Mouse (Mus musculus): ENCODE measurements around the gene Ccnd3. TPM values are rescaled to one million over a fixed set of nuclear protein-coding genes. Genes with fewer than 3 reads are reported as not detected.
A peak's percentile ranks its signal among the peaks of the same experiment; 100 is the strongest.
"Not testable (repeated sequence)": the region's sequence is repeated elsewhere in the genome, so short reads cannot be mapped to it uniquely, and the experiment has no call there.

Gene Ccnd3
- polyA plus RNA-seq, 1 experiment from 2014 or later, result 552 TPM

DNA sequence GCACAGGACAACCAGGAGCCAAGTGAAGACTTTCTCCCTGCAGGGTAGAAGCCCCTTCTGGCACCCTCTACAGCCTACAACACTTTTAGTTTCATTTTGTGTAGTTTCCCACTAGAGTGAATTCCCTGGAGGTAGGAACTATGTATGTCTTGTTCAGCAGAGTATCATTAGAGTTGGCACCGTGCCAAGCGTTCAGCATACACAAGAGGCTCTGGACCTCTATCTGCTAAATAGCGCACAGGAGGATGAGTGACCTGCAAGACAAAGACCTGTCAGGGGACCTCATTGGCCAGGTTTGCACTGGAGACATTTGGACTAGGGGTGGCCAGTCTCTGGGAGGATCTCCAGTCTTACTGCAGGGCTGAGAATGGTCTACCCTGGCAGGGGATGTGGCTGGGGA lies 19.1 kb upstream of the Ccnd3 start:
- Histone ChIP-seq H3K27me3 (ENCODE audit: insufficient read depth, poor library complexity, severe bottlenecking) (no peaks in the 10 kb centered on the region), H3K4me1 (peaks cover 37% of the 10 kb centered on the region), H3K4me3 (no peak overlapping the region), H3K36me3 (peaks cover 31% of the 10 kb centered on the region), H3K27ac (peak overlapping the region; percentile 82), H3K9me3 (no peaks in the 10 kb centered on the region)
- WGBS, result 81% methylated on average over 3 of the region's 3 CpGs
- no peak for DNase-seq (ENCODE audit: low spot score)

DNA sequence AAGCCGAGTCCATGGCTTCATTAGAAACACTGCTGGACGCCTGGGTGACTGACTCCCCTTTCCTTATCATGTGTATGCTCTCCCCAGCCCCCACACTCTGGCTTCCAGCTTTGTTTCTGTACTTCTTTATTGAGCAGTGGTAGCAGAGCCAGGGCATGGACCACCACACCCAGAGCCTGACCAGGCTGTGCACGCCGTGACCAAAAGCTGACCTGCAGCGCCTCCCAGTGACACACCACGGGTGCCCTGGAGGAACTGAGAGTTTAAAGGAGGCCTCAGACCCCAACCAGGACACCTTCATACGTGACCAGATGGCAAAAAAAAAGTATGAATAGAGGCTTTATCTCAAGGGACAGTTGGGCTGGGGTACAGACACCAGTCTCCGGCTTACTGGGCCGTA lies 14.1 kb upstream of the Ccnd3 start:
- Histone ChIP-seq H3K9me3 (no peaks in the 10 kb centered on the region), H3K36me3 (peaks cover 79% of the 10 kb centered on the region), H3K4me1 (peaks cover 8% of the 10 kb centered on the region), H3K4me3 (no peak overlapping the region), H3K27me3 (ENCODE audit: insufficient read depth, poor library complexity, severe bottlenecking) (no peaks in the 10 kb centered on the region), H3K27ac (no peak overlapping the region)
- DNase-seq (ENCODE audit: low spot score), result no peak
- 80% methylated on average over 9 of the region's 9 CpGs for WGBS

DNA sequence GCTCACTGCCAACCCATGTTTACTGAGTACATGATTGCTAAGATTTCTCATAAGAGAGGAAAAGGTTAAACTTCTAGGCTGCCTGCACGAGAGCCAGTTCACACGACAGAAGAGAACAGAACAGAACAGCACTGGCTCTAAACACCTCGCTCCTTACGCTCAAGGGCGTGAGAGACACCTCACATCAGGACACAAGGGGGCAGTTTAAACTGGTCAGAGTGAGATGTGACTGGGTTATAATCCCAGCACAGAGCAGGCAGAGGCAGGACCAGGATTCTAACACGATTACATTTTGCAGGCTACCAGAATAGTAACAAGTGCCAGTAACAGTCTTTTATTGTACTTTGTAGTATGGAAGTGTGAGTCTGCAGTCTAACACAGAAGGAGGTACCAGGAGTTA lies 12.1 kb upstream of the Ccnd3 start:
- Histone ChIP-seq H3K36me3 (peaks cover 92% of the 10 kb centered on the region), H3K27ac (no peak overlapping the region), H3K27me3 (ENCODE audit: insufficient read depth, poor library complexity, severe bottlenecking) (no peaks in the 10 kb centered on the region), H3K9me3 (no peaks in the 10 kb centered on the region), H3K4me1 (no peaks in the 10 kb centered on the region), H3K4me3 (no peak overlapping the region)
- WGBS, result 82% methylated on average over 6 of the region's 6 CpGs
- no peak for DNase-seq (ENCODE audit: low spot score)

DNA sequence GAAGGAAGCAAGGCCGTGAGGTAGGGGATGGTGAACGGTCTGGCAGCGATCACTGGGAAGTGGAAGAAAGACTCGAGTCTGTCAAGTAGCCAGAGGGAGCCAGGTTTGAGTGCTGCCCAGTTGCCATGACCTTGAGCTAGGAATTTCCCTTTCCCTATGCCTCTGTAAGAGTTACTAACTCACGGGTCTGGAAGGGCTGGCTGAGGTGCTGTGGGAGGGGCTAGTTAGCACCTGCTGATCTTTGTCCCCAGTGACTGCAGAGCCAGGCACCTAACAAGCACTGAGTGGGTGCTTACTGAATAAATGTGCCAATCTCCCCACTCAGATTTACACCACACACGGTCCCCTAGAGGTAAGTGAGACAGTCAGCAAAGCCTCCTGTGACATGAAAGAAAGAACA lies 11.2 kb upstream of the Ccnd3 start:
- peaks cover 93% of the 10 kb centered on the region for H3K36me3 ChIP-seq
- no peaks in the 10 kb centered on the region for H3K4me1 ChIP-seq
- H3K27me3 ChIP-seq (ENCODE audit: insufficient read depth, poor library complexity, severe bottlenecking), result no peaks in the 10 kb centered on the region
- no peaks in the 10 kb centered on the region for H3K9me3 ChIP-seq
- peak overlapping the region; percentile 53; the same call in 1 of the 2 replicates for H3K27ac ChIP-seq
- H3K4me3 ChIP-seq, result no peak overlapping the region
- DNase-seq (ENCODE audit: low spot score), result no peak
- WGBS, result 74% methylated on average over 6 of the region's 6 CpGs

DNA sequence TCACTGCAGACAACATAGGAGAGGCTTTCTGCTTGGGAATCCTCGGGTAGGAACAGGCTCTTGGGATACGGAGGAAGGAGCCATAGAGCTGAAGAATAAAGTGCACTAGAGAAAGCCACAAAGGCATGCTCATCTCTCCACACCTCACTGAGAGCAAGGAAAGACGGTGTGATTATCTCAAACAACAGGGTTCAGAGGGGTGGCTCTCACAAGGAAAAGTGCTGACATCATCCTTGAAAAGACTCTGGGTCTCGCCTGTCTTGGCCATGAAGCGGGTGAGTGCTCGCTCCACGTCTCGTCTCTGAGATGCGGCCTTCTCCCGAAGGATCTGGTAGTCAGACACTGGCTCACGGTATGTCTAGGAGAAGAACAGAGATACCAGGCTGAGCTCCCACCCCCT lies 10.7 kb upstream of the Ccnd3 start:
- H3K27ac ChIP-seq, result 0 out of 2 replicates have a peak overlapping the region, but pooled peaks have one; percentile 53
- WGBS, result 72% methylated on average over 11 of the region's 11 CpGs
- no peak overlapping the region for H3K4me3 ChIP-seq
- no peaks in the 10 kb centered on the region for H3K4me1 ChIP-seq
- H3K36me3 ChIP-seq, result peaks cover 92% of the 10 kb centered on the region
- no peaks in the 10 kb centered on the region for H3K9me3 ChIP-seq
- no peak for DNase-seq (ENCODE audit: low spot score)
- H3K27me3 ChIP-seq (ENCODE audit: insufficient read depth, poor library complexity, severe bottlenecking), result no peaks in the 10 kb centered on the region

DNA sequence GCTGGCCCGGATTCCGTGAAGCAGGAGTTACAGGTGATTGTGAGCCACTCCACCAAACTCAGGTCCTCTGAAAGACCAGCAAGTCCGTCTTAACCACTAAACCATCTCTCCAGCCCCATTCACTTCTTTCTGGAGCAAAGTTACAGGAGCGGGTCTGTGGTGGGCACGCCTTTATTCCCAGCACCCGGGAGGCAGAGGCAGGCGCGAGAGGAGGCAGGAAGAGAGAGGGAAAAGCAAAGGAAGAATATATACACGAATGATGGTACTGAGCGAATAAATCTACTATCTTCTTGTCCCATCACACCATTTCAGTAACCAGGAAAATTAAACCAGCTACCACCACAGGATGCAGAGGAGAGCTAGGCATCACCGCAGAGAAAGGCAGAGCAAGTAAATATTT lies 3.3 kb upstream of the Ccnd3 start:
- Histone ChIP-seq H3K27me3 (ENCODE audit: insufficient read depth, poor library complexity, severe bottlenecking) (no peaks in the 10 kb centered on the region), H3K36me3 (peaks cover 32% of the 10 kb centered on the region), H3K4me3 (peak overlapping the region; percentile 86), H3K9me3 (no peaks in the 10 kb centered on the region), H3K4me1 (peaks cover 29% of the 10 kb centered on the region), H3K27ac (peak overlapping the region; percentile 97)
- DNase-seq (ENCODE audit: low spot score), result no peak
- WGBS, result 8% methylated on average over 11 of the region's 11 CpGs

DNA sequence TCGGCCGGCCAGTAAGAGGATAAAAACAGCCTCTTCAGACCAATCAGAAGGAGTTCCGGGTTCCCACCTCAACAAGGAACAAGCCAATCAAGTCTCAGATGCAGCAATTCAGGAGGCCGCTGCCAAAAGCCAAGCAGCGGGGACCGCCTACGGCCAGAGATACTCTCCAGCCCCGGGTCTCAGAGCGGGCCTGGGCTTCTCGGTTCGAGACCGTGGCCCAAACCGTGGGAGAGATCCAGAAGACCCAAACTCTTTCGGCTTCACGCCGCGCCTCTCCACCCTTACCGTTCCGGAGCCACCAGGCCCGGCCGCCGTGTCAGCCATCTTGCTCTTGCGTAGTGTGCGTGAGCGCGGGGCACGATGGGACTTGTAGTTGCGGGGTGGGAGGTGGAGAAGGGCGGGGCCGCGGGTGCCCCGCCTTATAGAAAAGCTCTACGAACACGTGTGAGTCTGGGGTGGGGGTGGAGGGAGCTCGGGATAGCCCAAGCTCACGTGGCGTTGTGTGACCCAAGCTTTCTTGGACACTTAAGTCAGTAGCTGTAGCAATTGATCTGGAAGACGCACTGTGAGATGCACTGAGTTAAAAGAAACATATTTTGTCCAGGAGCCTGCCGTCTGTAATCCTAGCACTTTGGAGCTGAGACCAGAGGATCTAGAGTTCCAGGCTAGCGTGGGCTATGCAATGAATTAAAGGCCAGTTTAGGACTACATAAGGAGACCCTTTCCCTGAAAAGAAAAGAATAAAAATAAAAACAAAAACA lies 2.7 kb upstream of the Ccnd3 start, which contains the start of gene Taf8:
Taf8 (minus strand) TSS at position 347 of the 761 bp plus-strand sequence.
- Histone ChIP-seq H3K4me1 (peaks cover 29% of the 10 kb centered on the region), H3K27ac (peak within 1 kb of the TSS; percentile 97), H3K4me3 (peak within 1 kb of the TSS; percentile 86), H3K27me3 (ENCODE audit: insufficient read depth, poor library complexity, severe bottlenecking) (no peaks in the 10 kb centered on the region), H3K9me3 (no peaks in the 10 kb centered on the region), H3K36me3 (peaks cover 27% of the 10 kb centered on the region)
- WGBS, result 2% methylated on average over 40 of the region's 40 CpGs
- DNase-seq (ENCODE audit: low spot score), result peak; percentile 98

DNA sequence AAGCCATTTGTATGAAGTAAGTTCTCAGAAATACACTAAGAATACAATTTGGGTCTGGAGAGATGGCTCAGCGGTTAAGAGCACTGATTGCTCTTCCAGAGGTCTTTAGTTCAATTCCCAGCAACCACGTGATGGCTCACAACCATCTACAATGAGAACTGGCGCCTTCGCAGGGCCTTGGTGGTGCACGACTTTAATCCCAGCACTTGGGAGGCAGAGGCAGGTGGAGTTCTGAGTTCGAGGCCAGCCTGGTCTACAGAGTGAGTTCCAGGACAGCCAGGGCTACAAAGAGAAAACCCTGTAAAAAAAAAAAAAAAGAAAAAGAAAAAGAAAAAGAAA lies 2.2 kb upstream of the Ccnd3 start:
- peak overlapping the region; percentile 97 for H3K27ac ChIP-seq
- 78% methylated on average over 6 of the region's 6 CpGs for whole genome bisulfite sequencing
- not testable (repeated sequence) for DNase-seq (ENCODE audit: low spot score); H3K4me3 ChIP-seq; H3K9me3 ChIP-seq; H3K27me3 ChIP-seq (ENCODE audit: insufficient read depth, poor library complexity, severe bottlenecking)
- peaks cover 35% of the 10 kb centered on the region for H3K4me1 ChIP-seq
- peaks cover 22% of the 10 kb centered on the region for H3K36me3 ChIP-seq

DNA sequence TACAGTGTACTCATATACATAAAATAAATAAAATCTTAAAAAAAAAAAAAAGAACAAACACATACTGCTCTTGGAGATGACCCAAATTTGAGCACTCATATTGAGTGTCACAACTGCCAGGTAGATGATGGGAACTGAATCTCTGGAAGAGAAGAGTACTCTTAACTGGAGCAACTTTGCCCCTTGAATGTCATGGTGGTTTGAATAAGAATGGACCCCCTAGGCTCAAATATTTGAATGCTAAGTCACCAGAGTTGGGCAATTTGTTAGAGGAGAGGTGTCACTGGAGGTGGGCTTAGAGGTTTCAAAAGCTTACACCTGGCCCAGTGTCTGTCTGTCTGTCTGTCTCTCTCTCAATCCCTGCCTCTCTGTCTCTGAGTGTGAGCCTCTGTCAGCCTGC lies 1.2 kb upstream of the Ccnd3 start:
- Histone ChIP-seq H3K9me3 (no peaks in the 10 kb centered on the region), H3K36me3 (peaks cover 15% of the 10 kb centered on the region; the same call in 1 of the 2 replicates), H3K27ac (no peak overlapping the region), H3K4me1 (peaks cover 43% of the 10 kb centered on the region), H3K4me3 (no peak overlapping the region), H3K27me3 (ENCODE audit: insufficient read depth, poor library complexity, severe bottlenecking) (no peaks in the 10 kb centered on the region)
- DNase-seq (ENCODE audit: low spot score), result no peak

DNA sequence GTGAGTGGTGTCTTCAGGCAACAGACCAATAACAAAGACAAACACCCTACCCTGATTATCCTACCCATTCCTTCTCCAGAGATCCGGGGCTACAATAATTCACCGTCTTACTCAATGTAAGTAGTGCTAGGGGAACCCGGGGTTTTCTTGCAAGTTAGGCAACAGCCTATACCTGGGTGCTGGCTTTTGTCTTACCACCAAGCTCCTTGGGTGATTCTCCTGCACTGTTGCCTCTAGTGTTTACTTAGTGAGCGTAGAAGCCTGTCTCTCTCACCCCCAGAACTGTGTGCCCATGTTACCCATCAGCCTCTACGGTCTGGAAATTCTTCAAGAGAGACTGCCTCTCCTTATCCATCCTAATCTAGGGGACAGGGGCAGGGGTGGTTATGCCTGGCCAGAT lies 623 bp upstream of the Ccnd3 start:
- DNase-seq (ENCODE audit: low spot score), result no peak
- no peaks in the 10 kb centered on the region for H3K27me3 ChIP-seq (ENCODE audit: insufficient read depth, poor library complexity, severe bottlenecking)

DNA sequence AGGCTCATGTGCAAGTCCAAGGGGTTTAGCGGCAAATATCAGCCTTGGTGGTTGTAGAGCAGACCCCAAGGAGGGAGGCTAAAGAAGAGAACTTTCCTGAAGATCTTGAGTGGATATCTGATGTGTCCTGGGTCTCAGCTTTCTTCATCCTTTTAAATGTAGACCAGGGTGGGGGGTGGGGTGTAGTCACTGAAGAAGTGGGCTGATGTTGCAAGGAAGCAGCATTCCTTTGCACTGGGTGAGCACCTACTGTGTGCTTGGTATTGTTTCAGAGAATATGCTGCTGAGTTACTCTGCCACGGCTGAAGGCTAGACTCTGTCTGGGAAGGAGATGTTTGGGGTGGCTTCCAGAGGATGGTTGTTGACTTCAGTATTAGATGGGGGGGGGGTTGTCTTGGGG lies 715 bp downstream of the Ccnd3 start:
- H3K9me3 ChIP-seq, result no peaks in the 10 kb centered on the region
- H3K27me3 ChIP-seq (ENCODE audit: insufficient read depth, poor library complexity, severe bottlenecking), result no peaks in the 10 kb centered on the region
- H3K36me3 ChIP-seq, result peaks cover 3% of the 10 kb centered on the region; the same call in 1 of the 2 replicates
- H3K4me1 ChIP-seq, result peaks cover 45% of the 10 kb centered on the region
- DNase-seq (ENCODE audit: low spot score), result no peak
- peak overlapping the region; percentile 92 for H3K27ac ChIP-seq
- H3K4me3 ChIP-seq, result peak overlapping the region; percentile 70
- WGBS, result 68% methylated on average over 2 of the region's 2 CpGs

More for the DNA sequence above, 623 bp upstream of the Ccnd3 start:
- WGBS, result 56% methylated on average over 5 of the region's 5 CpGs
- Histone ChIP-seq H3K27ac (peak overlapping the region; percentile 92), H3K36me3 (peaks cover 9% of the 10 kb centered on the region; the same call in 1 of the 2 replicates), H3K9me3 (no peaks in the 10 kb centered on the region), H3K4me3 (peak overlapping the region; percentile 70), H3K4me1 (peaks cover 43% of the 10 kb centered on the region)

DNA sequence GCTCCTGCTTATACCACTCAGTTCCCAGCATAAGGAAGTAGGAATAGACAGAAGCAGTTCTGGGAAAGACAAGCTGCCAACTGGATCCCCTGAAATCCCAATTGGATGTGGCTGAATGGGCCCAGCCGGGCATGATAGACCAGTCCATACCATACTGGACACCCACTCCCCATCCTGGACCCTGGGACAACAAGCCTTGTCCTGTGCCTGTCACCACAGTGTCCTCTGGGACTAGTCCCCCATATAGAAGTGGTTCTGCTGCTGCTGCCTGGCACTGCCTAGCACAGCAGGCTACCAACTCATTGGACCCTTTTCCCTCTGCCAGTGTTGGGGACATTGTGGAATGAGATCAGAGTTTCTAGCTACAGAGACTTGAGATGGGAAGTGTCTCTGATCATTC lies 1.2 kb downstream of the Ccnd3 start:
- Histone ChIP-seq H3K27me3 (ENCODE audit: insufficient read depth, poor library complexity, severe bottlenecking) (no peaks in the 10 kb centered on the region), H3K9me3 (no peaks in the 10 kb centered on the region), H3K4me3 (no peak overlapping the region), H3K36me3 (no peaks in the 10 kb centered on the region), H3K4me1 (peaks cover 42% of the 10 kb centered on the region), H3K27ac (no peak overlapping the region)
- WGBS, result 91% methylated on average over 1 of the region's 1 CpGs
- DNase-seq (ENCODE audit: low spot score), result no peak

DNA sequence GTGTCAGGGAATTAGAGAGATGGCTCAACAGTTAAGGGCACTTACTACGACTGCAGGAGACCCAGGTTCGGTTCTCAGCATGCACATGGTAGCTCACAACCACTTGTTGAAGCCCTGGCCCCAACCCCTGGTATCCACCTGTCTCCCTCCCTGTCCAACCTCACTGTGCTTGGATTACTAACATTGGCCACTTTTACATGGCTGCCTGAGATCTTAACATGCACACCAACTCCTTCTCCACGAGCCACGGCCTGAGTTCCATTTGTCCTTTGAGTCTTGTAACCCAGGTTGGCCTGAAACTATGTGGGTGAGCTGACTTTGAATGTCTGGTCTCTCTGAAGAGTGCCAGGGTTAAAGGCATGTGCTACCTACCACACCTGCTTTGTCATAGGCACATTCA lies 1.8 kb downstream of the Ccnd3 start:
- no peak for DNase-seq (ENCODE audit: low spot score)
- H3K4me3 ChIP-seq, result no peak overlapping the region
- 87% methylated on average over 4 of the region's 4 CpGs for WGBS
- H3K4me1 ChIP-seq, result peaks cover 43% of the 10 kb centered on the region
- no peak overlapping the region for H3K27ac ChIP-seq
- no peaks in the 10 kb centered on the region for H3K36me3 ChIP-seq
- no peaks in the 10 kb centered on the region for H3K9me3 ChIP-seq
- no peaks in the 10 kb centered on the region for H3K27me3 ChIP-seq (ENCODE audit: insufficient read depth, poor library complexity, severe bottlenecking)

DNA sequence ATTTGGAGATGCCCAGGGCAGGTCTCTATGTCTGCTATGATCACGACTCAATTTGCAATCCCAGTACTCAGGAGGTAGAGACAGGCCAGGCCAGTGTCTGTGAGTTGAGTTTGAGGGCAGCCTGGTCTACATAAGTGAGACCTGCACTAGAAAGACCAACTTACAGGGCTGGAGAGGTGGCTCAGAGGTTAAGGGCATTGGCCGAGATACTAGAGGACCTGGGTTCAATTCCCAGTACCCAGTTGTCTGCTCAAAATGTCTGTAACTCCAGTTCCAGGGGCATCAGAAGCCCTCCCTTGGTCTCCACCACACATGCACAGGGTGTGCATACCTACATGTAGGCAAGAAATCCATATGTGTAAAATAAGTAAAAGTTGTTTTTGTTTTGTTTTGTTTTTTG lies 2.7 kb downstream of the Ccnd3 start:
- no peak overlapping the region for H3K4me3 ChIP-seq
- peaks cover 45% of the 10 kb centered on the region for H3K4me1 ChIP-seq
- H3K9me3 ChIP-seq, result no peaks in the 10 kb centered on the region
- no peaks in the 10 kb centered on the region for H3K36me3 ChIP-seq
- peak overlapping the region; percentile 64 for H3K27ac ChIP-seq
- DNase-seq (ENCODE audit: low spot score), result no peak
- no peaks in the 10 kb centered on the region for H3K27me3 ChIP-seq (ENCODE audit: insufficient read depth, poor library complexity, severe bottlenecking)
- 78% methylated on average over 2 of the region's 2 CpGs for WGBS
